Mouse (Mus musculus) embryonic fibroblast, embryonic 13.5 days (primary cell): ENCODE data around the gene Birc7. TPM values are rescaled to one million over a fixed set of nuclear protein-coding genes. Genes with fewer than 3 reads are reported as not detected.
A peak's percentile ranks its signal among the peaks of the same experiment; 100 is the strongest.

Source experiments
- H3K27ac ChIP-seq: 2 replicates; pipeline ENCODE4 v1.5.1; 2012; ENCODE audit warnings: low read length, control low read depth, inconsistent platforms; ENCODE audit not compliant: insufficient read depth
- H3K4me1 ChIP-seq: 2 replicates; pipeline ENCODE4 v1.6.1; 2011; ENCODE audit warnings: low read length; ENCODE audit not compliant: control insufficient read depth, insufficient read depth
- H3K4me3 ChIP-seq: 2 replicates; pipeline ENCODE4 v1.5.1; 2011; ENCODE audit warnings: mild to moderate bottlenecking, control low read depth, low read length; ENCODE audit not compliant: insufficient read depth
- CTCF ChIP-seq: IDR thresholded peaks from 2 replicates; pipeline ENCODE4 v1.5.1; 2011; ENCODE audit warnings: mild to moderate bottlenecking, control low read depth, low read length, moderate library complexity, borderline replicate concordance; ENCODE audit not compliant: insufficient read depth
- POLR2A ChIP-seq: IDR thresholded peaks from 2 replicates; pipeline ENCODE4 v1.6.1; 2011; ENCODE audit warnings: low read depth, mild to moderate bottlenecking, control low read depth, low read length, moderate library complexity
- polyA plus RNA-seq: library from polyadenylated mRNA; stranded (reverse); fragments of >200 nt; gene quantifications from 2 replicates; pipeline ENCODE4 v1.2.4, GENCODE M21; 2011; ENCODE audit warnings: low read depth; ENCODE audit not compliant: missing spikeins, insufficient read length

The Birc7 gene
- polyA plus RNA-seq, 1 experiment: not detected

DNA sequence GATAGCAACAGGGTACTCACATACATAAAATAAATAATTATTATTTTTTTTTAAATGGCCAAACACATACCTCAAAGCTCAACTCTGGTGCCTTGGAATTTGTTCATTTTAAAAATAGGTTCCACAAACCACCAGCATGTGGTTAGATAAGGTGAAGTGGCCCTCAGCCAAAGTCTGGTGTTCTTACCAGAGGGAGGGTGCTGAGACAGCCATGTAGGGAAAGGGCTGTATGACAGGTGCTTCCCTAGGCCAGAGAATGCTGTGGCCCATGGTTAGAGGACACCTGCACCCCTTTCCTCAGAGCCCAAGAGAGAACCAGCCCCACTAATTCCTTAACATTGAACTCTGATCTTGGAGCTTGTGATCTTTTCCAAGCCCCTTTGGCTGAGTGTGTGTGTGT is 11.4 kb downstream of the Birc7 start:
- TF ChIP-seq POLR2A (no peak), CTCF (no peak)
- Histone ChIP-seq H3K4me3 (no peak overlapping the region), H3K27ac (no peak overlapping the region), H3K4me1 (no peaks in the 10 kb centered on the region)

DNA sequence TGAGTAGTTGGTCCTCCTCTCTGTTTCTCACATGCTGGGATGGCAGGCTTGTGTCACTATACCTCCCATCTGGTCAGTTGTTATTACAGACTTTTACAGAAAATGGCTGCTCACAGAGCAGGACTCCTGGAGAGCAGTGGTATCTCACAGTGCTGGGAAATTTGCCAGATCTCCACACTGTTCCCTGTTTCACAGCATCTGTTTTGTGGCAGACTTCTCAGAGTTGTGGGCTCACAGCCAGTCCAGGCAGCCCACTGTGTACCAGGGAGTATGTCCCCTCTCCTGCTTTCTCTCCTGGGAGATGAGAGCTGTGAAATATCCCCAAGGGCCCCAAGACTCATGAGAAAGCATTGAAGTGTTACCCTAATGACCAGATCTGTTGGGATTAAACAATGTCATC is 13.0 kb downstream of the Birc7 start:
- Histone ChIP-seq H3K27ac (no peak overlapping the region), H3K4me3 (no peak overlapping the region), H3K4me1 (no peaks in the 10 kb centered on the region)
- TF ChIP-seq CTCF: no peak
- TF ChIP-seq POLR2A: no peak

DNA sequence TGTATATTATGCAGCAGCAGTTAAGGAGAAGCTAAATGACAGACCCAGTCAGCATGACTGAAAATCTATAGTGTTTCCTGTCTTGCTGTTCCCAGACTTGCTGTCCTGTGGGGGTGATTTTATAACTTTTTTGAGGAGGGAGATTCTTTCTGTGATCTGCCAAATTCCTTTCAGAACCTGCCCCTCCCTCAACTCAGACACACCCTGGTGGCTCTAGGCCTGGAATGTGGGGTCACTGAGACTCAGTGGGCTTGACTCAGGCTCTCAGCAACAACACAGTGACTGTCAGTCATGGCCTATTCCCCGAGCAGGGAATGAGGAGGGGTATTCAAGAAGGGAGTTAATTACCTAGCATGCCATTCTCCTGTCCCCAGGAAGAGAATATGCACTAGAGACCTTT is 21.1 kb downstream of the Birc7 start:
- TF ChIP-seq CTCF (no peak), POLR2A (no peak)
- H3K4me3 ChIP-seq: no peak overlapping the region

GRCm38 (mm10) chr2:180952731-180953171 is 23.9 kb downstream of the Birc7 start:
- Histone ChIP-seq H3K4me3 (no peak overlapping the region), H3K4me1 (no peaks in the 10 kb centered on the region), H3K27ac (no peak overlapping the region)
- TF ChIP-seq POLR2A (no peak), CTCF (no peak)

More for the DNA sequence above, 21.1 kb downstream of the Birc7 start:
- Histone ChIP-seq H3K4me1 (no peaks in the 10 kb centered on the region), H3K27ac (no peak overlapping the region)

DNA sequence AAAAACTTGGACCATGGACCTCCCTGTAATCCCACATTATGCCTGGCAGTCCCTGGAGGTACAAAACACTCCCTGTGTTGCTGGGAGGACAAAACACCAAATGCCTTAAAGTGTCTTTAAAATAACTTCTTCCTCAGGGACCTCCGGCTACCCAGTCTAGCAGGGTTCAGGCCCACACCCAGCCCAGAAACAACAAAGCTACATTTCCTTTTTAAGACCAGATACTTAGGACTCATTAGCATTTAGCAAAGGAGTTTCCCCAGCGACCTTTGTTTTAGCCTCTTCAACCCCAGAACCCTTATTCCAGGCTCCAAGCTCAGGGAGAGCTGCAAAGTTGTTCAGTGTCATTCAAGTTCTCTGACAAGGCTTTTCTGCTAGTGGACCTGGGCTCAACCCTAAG is 24.8 kb downstream of the Birc7 start:
- Histone ChIP-seq H3K4me3 (no peak overlapping the region), H3K4me1 (no peaks in the 10 kb centered on the region), H3K27ac (no peak overlapping the region)
- TF ChIP-seq POLR2A (no peak), CTCF (no peak)

DNA sequence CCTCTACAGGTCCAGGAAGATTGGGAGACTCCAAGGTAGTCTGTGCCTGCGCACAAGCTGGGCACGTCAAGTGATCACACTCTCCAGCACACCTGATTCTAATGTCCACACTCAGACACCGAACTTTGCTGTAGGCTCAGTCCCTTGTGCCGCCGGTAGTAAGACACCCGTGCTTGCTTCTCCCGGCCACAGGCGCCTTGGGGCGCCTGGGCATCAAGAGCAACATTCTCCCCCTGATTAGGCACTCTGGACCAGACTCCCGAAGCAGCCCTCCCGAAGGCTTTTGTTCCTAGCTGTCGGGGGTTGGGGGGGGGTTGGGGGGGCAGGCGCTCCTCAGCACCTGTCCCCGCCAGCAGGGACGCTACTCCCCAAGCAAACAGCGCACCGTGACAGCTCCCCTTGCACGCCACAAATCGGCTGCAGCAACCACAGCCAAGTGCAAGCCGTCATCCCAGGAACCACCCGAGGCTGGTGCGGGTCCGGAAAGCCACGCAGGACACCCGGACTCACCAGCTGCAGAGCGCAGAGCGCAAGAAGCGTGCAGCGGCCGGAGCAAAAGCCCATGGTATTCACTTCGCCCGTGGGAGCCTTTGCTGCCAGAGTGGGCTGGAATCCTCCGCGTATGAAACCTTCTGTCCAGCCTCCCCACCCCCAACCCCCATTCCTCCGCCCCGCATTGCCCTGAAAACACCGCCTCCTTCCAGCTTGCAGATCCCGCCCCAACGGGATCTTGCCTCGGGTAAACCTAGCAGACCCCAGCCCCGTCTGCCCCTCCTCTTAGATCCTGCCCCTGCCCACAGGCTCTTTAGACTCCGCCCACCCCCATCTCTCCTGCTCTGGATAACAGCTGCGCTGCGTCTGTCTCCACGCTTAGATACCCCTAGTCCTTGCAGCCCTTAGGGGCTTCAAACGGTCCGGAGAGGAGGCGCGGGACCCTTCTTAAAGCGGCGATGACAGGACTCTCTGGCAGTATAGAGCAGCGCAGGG is 25.5 kb downstream of the Birc7 start, which contains the start of gene Nkain4:
Gene Nkain4 (minus strand): TSS at position 639 of the 987 bp plus-strand sequence.
- TF ChIP-seq CTCF: peak; percentile 26; the same call in 1 of the 2 replicates
- no peak for TF ChIP-seq POLR2A
- Histone ChIP-seq H3K4me3 (peak within 1 kb of the TSS; percentile 41), H3K27ac (no peak within 1 kb of the TSS)

DNA sequence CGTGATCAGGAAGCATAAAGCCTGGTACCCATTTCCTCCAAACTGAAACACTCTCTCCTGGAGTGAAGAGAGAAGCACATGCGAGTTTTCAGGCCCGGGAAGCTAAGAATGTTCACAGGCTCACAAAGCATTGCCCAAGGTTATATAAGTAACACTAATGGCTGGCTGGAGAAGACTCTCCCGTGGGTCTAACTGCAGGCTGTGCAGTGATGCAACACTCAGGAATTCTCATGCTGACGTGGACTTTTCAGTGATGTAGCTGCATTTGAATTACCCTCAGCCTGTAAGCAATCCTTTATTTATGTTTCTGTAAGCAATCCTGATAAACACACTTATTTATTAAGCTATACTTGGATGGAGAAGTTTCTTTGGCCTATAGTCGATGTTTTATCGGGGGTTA is 30.8 kb downstream of the Birc7 start:
- TF ChIP-seq POLR2A (no peak), CTCF (no peak)
- Histone ChIP-seq H3K27ac (peak overlapping the region; percentile 44; the same call in 1 of the 2 replicates), H3K4me3 (no peak overlapping the region), H3K4me1 (peaks cover 12% of the 10 kb centered on the region)

More for the DNA sequence above, 25.5 kb downstream of the Birc7 start, which contains the start of gene Nkain4:
- H3K4me1 ChIP-seq: peaks cover 3% of the 10 kb centered on the region; the same call in 1 of the 2 replicates

DNA sequence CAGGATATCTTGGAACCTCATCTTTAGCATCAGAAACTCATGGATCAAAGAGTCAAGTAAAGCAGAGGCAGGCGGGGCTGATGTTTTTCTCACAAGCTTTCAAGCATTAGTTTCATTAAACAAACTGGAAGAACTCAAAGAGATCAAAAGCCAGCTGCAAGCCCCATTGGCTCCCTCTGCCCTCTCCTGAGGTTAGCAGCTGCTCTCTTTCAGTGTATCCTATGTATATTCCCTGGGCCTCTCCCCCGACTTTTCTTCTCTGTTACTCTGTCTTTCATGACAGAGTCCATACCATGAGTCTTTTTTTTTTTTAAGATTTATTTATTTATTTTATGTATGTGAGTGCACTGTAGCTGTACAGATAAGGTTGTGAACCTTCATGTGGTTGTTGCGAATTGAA is 31.4 kb downstream of the Birc7 start:
- TF ChIP-seq POLR2A (no peak), CTCF (no peak)
- Histone ChIP-seq H3K4me3 (no peak overlapping the region), H3K27ac (no peak overlapping the region), H3K4me1 (peaks cover 12% of the 10 kb centered on the region)

DNA sequence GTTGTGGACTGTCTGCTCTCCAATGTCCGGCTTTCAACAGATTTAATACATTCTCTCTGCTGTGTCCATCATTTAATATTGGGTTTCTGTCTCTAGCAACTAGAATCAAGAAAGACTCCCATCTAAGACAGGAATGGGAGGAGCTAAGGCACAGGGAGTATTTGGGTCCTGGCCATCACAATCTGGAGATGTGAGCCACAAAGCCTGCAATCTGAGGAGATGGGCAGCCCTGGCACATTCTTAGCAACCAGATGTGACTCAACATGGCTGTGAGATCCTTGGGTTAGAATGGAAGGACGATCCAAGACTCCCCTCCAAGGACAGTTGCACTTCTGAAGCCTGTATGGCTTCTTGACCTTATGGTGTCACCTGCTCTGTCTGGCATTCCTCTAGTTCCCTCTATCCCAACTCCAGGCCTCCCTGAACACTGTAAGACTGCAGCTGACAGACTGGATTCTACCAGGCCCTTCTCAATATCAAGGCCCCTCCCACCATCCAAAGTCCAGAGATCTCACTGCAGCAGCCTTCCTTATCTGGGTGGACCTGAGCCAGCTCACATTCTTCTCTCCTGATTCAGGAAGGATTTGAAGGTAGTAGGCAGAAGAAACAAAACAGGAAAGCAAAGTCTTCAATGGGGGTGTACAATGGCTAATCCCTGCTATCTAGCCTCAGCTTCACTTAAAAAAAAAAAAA is 33.9 kb downstream of the Birc7 start:
- TF ChIP-seq CTCF (no peak), POLR2A (no peak)
- Histone ChIP-seq H3K27ac (no peak overlapping the region), H3K4me3 (no peak overlapping the region), H3K4me1 (peaks cover 12% of the 10 kb centered on the region)

- no peak overlapping the region for H3K4me3 ChIP-seq
- no peak overlapping the region for H3K27ac ChIP-seq
- TF ChIP-seq POLR2A (no peak), CTCF (peak; percentile 65; the same call in 1 of the 2 replicates)
- peaks cover 12% of the 10 kb centered on the region for H3K4me1 ChIP-seq
These were observed 35.1 kb downstream of the Birc7 start for GRCm38 (mm10) chr2:180963956-180964355.
